Mouse (Mus musculus) cerebellum, postnatal 10 days (tissue): Measurements from ENCODE around the gene Iqsec1.

Source experiments
- DNase-seq, 2 experiments: peaks; one replicate each; pipeline ENCODE4 v3.0.0; 2021; ENCODE audit warnings: mixed read lengths in 2 of 2

The Iqsec1 gene

DNA sequence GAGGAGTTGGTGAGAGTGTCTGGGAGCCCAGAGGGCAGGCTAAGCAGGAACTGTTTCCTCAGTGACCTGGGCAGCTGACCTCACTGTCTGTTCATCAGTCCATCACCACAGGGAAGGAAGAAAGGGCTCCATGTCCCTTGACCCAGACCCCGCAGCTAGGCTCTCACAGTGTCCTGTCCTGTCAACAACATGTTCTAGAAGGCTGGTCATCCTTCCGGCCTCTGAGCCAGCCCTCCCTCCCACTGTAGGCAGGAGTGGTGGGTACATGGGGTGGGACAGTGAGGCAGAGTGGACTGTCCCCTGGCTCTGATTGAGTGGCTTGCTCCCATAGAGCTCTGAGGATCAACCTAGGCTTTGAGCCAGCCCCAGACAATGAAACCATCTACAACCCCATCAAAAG lies 284.7 kb downstream of the Iqsec1 start:
- peak in 1 of 2 experiments; percentile 26 for DNase-seq

DNA sequence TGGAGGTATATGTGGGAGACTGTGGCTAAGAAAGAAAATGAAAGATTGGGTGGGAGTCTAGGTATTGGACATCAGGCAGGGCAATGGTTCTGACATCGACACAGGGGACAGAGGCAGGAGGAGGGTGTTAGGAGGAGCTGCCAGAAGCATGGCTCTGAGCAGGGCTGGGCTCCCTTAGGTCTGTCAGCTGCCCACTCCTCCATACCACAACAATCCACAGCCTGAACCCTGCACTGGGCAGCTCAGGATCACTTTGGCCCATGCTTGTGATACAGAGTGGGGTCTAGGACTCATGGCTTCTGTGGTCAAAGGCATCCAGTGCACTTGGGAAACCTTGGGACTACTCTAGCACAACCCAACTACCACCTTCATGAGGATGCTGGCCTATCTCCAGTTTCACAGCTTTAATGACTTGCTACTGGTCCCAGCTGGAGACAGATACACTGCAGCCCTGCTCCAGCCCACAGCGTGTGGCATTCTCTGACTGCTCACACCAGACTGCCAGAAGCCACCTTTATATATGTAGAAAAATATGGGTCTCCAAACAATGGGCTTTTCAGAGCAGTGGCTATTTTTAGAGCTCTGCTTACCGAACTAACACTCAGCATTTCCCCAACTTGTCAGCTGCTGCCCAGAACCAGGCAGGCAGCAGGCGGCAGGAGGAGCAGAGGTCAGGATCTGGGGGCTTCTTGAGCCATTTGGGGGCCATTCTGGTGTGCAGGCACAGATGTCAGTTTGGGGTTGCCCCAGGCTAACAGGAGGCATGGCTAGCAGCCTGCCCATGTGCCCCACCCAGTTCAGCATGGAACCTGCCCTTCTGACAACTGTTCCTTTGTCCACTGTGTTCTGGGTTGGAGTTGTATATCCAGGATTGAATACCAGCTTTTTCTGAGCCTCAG lies 285.4 kb downstream of the Iqsec1 start:
- peak; percentile 53 to 56 for DNase-seq

DNA sequence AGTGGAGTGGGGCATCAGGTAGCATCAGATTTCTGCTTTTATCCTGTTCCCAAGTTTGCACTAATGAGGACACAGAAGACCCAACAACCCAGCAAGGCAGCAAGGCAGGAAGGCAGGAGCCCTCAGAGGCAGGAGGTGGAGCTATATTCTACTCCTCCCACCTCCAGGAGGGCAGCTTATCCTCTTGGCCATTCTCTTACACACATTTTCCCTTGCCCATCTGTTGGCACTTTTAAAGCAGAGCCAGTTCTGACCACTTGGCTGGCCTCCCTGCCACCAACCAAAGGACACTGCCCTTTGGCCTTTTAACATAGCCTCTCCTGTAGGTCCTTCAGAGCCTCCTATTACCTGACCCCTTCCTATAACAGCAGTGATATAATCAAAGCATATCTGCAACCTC lies 286.3 kb downstream of the Iqsec1 start:
- peak; percentile 26 to 40 for DNase-seq

GRCm38 (mm10) chr6:90701391-90701790 lies 287.1 kb downstream of the Iqsec1 start:
- DNase-seq: no peak

DNA sequence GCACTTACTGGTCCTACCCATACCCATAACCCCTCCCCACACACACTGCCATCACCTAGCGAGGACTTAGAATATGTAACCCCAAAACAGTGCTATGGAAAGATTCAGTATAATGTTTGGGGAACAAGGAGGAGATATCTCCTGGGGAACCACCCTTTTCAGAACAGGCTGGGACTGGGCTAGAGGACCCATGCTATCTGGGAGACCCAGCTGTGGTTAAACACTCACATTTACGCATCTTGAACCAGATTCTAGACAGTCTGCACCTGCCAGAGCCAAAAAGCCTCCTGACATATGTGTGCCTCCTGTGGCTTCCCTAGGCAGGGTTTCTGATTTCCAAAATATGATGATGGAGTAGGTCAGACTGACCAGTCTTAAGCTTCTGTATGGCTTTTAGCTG lies 287.7 kb downstream of the Iqsec1 start:
- DNase-seq: no peak

- no peak for DNase-seq
Observed at GRCm38 (mm10) chr6:90700068-90700467, 288.4 kb downstream of the Iqsec1 start.

- DNase-seq: no peak
Observed at GRCm38 (mm10) chr6:90698843-90699242, 289.6 kb downstream of the Iqsec1 start.

- no peak for DNase-seq
Observed at GRCm38 (mm10) chr6:90695754-90696153, 292.7 kb downstream of the Iqsec1 start.

DNA sequence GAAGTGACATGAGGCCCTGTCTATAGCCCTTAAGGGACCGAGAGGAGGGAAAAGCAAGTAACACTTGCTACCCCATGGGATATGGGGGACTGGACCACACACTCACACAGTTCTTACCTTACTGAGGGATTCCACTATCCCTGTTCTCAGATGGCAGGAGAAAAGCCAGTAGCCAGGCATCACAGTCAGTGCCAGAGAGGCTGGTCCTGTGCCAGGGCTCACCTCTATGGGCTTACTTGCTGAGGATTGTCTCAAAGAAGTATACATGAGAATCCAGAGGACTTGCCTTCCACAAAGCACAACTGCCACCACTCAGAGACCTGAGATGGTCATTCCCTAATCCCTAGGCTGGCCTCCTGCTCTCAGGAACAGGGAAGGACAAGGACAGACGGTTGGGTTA lies 296.1 kb downstream of the Iqsec1 start:
- DNase-seq: peak; percentile 61 to 67

DNA sequence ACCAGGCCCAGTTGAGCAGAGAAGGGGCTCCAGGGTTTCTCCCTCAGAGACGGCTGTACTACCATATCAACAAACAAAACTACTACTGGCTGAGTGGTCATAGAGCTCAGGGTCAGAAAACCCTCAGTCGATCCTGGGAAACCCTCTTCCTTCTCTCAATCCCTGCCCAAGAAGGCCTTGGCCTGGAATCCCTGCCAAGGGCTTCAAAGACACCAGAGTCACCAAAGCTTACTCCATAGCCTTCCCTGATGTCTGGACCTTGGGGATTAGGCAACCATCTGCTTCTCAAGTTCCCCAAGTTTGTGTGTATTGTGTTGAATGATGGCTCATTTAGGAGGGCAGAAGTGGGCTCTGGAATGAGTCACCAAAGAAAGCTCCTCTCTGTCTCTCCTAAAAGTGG lies 296.6 kb downstream of the Iqsec1 start:
- DNase-seq: no peak

- no peak for DNase-seq
Observed at GRCm38 (mm10) chr6:90689500-90689899, 299.0 kb downstream of the Iqsec1 start.

- DNase-seq: no peak
Observed at GRCm38 (mm10) chr6:90688742-90689141, 299.7 kb downstream of the Iqsec1 start.

- no peak for DNase-seq
Observed at GRCm38 (mm10) chr6:90688003-90688402, 300.5 kb downstream of the Iqsec1 start.

DNA sequence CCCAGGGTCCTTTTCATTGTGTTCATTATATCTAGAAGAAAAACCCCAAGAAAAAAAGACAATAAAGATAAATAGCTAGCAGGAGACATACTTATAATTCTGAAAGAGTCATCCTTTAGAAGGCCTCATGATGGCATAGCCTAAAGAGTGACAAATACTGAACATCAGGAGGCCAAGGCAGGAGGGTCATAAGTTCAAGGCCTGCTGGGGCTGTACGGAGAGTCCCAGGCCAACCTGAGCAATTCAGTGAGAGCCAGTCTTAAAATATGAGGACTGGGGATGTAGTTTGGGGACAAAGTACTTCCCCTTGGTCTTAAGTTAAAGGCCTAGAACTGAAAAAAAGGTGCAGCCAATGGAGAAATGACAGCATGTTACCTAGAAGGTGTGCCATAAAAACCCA lies 301.7 kb downstream of the Iqsec1 start:
- DNase-seq: no peak

GRCm38 (mm10) chr6:90683831-90684532 lies 304.5 kb downstream of the Iqsec1 start:
- DNase-seq: no peak

DNA sequence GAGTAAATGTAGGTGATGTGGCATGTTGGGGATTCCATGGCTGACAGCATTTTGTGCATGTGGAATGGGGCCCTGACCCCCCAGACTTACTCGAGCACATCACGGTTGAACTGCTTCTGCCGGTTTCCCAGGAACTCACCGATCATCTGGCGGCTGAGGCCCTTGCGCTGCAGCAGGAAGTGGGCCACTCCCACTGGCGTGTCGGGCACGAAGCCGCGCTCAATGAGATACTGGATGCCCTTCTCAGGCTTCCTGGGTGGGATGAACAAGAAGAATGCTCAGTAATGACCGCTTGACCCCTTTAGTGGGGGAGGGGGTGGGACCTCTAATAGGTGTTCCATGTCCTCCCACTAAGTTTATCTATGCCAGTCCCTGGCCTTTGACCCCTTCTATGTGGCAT lies 308.1 kb downstream of the Iqsec1 start:
- no peak for DNase-seq

DNA sequence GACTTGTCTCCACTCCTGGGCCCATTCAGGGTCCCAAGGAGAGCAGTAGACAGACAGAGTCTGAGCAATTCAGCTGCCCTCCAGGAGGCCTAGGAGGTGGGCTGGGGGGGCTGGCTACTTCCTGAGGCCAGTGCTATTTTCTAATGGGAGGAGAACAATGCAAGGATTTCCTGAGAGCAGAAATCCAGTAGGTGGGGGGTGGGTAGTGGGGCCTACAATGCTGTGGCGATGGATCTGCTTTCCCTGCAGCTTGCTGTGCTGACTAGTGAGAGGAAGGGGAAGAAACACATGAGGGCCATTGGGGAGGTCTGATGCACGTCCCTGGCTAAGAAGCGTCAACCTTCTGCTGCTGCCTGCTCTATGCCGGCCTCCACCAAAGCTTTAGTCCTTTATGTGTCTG lies 309.7 kb downstream of the Iqsec1 start:
- no peak for DNase-seq

- no peak for DNase-seq
Observed at GRCm38 (mm10) chr6:90668693-90669092, 319.8 kb downstream of the Iqsec1 start.

GRCm38 (mm10) chr6:90663736-90664135 lies 324.7 kb downstream of the Iqsec1 start:
- DNase-seq: peak in 1 of 2 experiments; percentile 34

GRCm38 (mm10) chr6:90662148-90662547 lies 326.3 kb downstream of the Iqsec1 start:
- no peak for DNase-seq

- DNase-seq: no peak
Observed at GRCm38 (mm10) chr6:90661029-90661399, 327.5 kb downstream of the Iqsec1 start.

DNA sequence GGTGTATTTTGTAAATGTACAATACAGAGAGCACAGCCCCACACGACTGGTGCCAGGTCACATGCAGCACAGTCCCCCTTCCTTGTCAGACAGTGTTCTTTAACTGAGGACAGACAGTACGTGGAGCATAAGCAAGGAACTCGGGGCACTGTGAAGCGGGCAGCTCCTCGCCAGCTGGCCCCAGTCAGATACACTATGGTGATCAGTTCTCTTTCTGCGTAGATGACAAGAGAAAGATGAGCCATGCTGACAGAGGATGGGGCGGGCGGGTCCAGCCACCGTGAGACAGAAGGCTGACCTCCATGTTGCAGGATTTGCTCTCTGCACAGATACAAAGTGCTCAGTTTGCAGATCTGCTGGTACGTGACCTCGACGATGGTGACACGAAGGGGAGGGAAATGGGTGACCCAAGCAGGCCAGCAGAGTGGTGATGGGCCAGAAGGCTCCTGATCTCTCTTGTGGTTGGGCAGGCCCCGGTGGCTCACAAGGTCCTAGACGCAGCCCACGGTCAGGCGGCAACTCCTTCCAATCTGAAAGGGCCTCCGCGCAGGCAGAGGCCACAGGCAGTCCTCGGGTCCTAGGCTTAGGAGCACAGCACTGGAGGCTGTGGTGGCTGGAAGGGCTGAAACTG lies 328.0 kb downstream of the Iqsec1 start:
- peak; percentile 29 to 40 for DNase-seq

DNA sequence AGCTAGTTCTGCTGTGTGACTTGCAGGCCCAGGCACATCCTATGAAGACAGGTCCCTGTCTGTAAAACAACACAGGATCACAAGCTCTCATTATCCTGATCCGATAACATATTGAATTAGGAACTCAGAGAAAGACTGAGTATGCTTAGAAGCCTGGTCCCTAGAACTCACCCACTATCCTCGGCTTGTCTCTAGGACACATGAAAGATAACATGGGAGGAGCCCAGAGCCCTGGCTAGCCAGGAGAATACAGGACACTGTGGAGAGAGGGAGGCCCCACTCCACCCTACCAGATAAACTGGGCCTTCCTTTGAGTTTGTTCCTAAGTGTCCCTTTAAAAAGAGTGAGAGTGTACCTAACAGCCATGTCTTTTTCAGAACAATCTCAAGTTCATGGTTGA lies 328.6 kb downstream of the Iqsec1 start:
- DNase-seq: no peak
